Mouse (Mus musculus): ENCODE results near the gene Rps29.

DNA sequence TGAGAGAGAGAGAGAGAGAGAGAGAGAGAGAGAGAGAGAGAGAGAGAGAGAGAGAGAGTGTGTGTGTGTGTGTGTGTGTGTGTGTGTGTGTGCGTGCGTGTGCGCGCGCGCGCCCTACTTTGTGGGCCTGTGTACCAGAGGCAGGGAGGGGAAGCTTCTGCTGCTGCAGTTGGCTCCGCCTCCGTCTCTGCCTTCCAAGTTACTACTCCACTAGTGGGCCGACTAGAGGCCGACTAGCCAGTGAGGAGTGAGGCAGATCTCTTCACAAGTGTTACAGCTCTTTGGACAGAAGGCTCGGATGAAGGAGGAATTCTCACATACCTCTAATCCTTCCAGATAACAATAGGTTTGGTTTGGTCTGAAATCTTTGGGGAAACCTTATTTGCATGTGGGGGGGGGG, 20.4 kb upstream of the Rps29 start:
- no peak for TF ChIP-seq CTCF (IDR thresholded peaks at IDR 0.05 in 2 of 3, conservative IDR thresholded peaks at IDR 0.05 in 1 of 3; ENCODE audit: control insufficient read depth in 1 of 3, insufficient read depth in 1 of 3, low read depth in 2 of 3, low read length in 3 of 3, poor library complexity in 1 of 3, severe bottlenecking in 1 of 3)
- no peak for TF ChIP-seq ZMIZ1 (IDR thresholded peaks at IDR 0.05; ENCODE audit: low read depth, low read length)
- TF ChIP-seq ETS1 (IDR thresholded peaks at IDR 0.05; ENCODE audit: low read depth, low read length), result no peak
- TF ChIP-seq MYC (IDR thresholded peaks at IDR 0.05; ENCODE audit: low read depth, low read length), result no peak
- no peak for TF ChIP-seq MXI1 (IDR thresholded peaks at IDR 0.05; ENCODE audit: low read depth, low read length)

All from MEL (cell line).